Mouse (Mus musculus): Measurements from ENCODE around the gene Ywhae. TPM values are rescaled to one million over a fixed set of nuclear protein-coding genes. Genes with fewer than 3 reads are reported as not detected.
"Not testable (repeated sequence)": the region's sequence is repeated elsewhere in the genome, so short reads cannot be mapped to it uniquely, and the experiment has no call there.

Ywhae gene
- total and polyA plus RNA-seq, 2 experiments = 74.6 to 90.7 TPM

DNA sequence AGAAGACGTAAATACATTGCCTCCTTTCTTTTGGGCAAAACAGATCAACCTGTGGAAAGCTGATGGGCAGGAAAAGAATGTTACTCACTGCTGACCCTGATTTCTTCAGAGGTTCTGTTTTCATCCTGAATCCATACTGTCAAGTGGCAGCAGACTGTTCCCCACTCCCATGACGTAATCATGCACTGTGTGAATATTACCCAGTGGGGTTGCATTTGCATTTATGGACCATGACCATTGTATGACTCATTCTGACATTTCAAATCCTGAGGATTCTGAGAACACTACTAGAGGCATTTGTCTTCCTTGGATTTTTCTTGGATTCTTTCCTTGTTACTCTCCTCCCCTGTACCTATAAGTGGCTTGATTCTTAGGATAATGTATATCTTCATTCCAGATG lies 28.9 kb upstream of the Ywhae start:
- no peak for DNase-seq (ENCODE audit: extremely low read depth, low read depth, low spot score)
- Histone ChIP-seq H3K79me2 (ENCODE audit: control insufficient read depth, insufficient read depth, low read length) (no peaks in the 10 kb centered on the region), H3K27me3 (ENCODE audit: control insufficient read depth, insufficient read depth, low read length) (no peaks in the 10 kb centered on the region), H3K36me3 (ENCODE audit: control insufficient read depth, insufficient read depth, low read length) (peaks cover 51% of the 10 kb centered on the region), H3K9ac (ENCODE audit: low read depth, low read length) (no peak overlapping the region), H3K4me1 (ENCODE audit: control insufficient read depth, insufficient read depth, low read length) (no peaks in the 10 kb centered on the region), H3K4me3 (ENCODE audit: insufficient read depth, low read depth, low read length) (no peak overlapping the region), H3K27ac (replicated peaks; ENCODE audit: insufficient read depth, low read depth, low read length) (no peak overlapping the region)
- TF ChIP-seq POLR2A (IDR thresholded peaks at IDR 0.05; ENCODE audit: extremely low read depth, insufficient read depth, low read length) (no peak), CTCF (IDR thresholded peaks at IDR 0.05; ENCODE audit: low read depth, low read length) (no peak)
- 97% methylated on average over 2 of the region's 2 CpGs for WGBS

- H3K36me3 ChIP-seq (ENCODE audit: control insufficient read depth, insufficient read depth, low read length) = no peaks in the 10 kb centered on the region
- no peaks in the 10 kb centered on the region for H3K27me3 ChIP-seq (ENCODE audit: control insufficient read depth, insufficient read depth, low read length)
- no peak overlapping the region for H3K4me3 ChIP-seq (ENCODE audit: insufficient read depth, low read depth, low read length)
- H3K27ac ChIP-seq (replicated peaks; ENCODE audit: insufficient read depth, low read depth, low read length) = no peak overlapping the region
- DNase-seq (ENCODE audit: extremely low read depth, low read depth, low spot score) = peak; percentile 38
- TF ChIP-seq CTCF (IDR thresholded peaks at IDR 0.05; ENCODE audit: low read depth, low read length) (peak; percentile 42), POLR2A (IDR thresholded peaks at IDR 0.05; ENCODE audit: extremely low read depth, insufficient read depth, low read length) (no peak)
- no peaks in the 10 kb centered on the region for H3K79me2 ChIP-seq (ENCODE audit: control insufficient read depth, insufficient read depth, low read length)
- H3K4me1 ChIP-seq (ENCODE audit: control insufficient read depth, insufficient read depth, low read length) = no peaks in the 10 kb centered on the region
- no peak overlapping the region for H3K9ac ChIP-seq (ENCODE audit: low read depth, low read length)
- 100% methylated on average over 1 of the region's 1 CpGs for WGBS
Observed at GRCm38 (mm10) chr11:75713949-75714348, 18.7 kb upstream of the Ywhae start.

GRCm38 (mm10) chr11:75715556-75715955 lies 17.1 kb upstream of the Ywhae start:
- Histone ChIP-seq H3K27ac (replicated peaks; ENCODE audit: insufficient read depth, low read depth, low read length) (no peak overlapping the region), H3K9ac (ENCODE audit: low read depth, low read length) (no peak overlapping the region), H3K27me3 (ENCODE audit: control insufficient read depth, insufficient read depth, low read length) (no peaks in the 10 kb centered on the region), H3K4me3 (ENCODE audit: insufficient read depth, low read depth, low read length) (no peak overlapping the region), H3K79me2 (ENCODE audit: control insufficient read depth, insufficient read depth, low read length) (no peaks in the 10 kb centered on the region), H3K36me3 (ENCODE audit: control insufficient read depth, insufficient read depth, low read length) (no peaks in the 10 kb centered on the region), H3K4me1 (ENCODE audit: control insufficient read depth, insufficient read depth, low read length) (no peaks in the 10 kb centered on the region)
- WGBS = 73% methylated on average over 12 of the region's 12 CpGs
- no peak for TF ChIP-seq CTCF (IDR thresholded peaks at IDR 0.05; ENCODE audit: low read depth, low read length)
- no peak for TF ChIP-seq POLR2A (IDR thresholded peaks at IDR 0.05; ENCODE audit: extremely low read depth, insufficient read depth, low read length)
- DNase-seq (ENCODE audit: extremely low read depth, low read depth, low spot score) = no peak

GRCm38 (mm10) chr11:75716661-75717325 lies 15.9 kb upstream of the Ywhae start:
- Histone ChIP-seq H3K79me2 (ENCODE audit: control insufficient read depth, insufficient read depth, low read length) (no peaks in the 10 kb centered on the region), H3K36me3 (ENCODE audit: control insufficient read depth, insufficient read depth, low read length) (no peaks in the 10 kb centered on the region), H3K9ac (ENCODE audit: low read depth, low read length) (no peak overlapping the region), H3K4me3 (ENCODE audit: insufficient read depth, low read depth, low read length) (no peak overlapping the region), H3K27ac (replicated peaks; ENCODE audit: insufficient read depth, low read depth, low read length) (no peak overlapping the region), H3K27me3 (ENCODE audit: control insufficient read depth, insufficient read depth, low read length) (no peaks in the 10 kb centered on the region), H3K4me1 (ENCODE audit: control insufficient read depth, insufficient read depth, low read length) (no peaks in the 10 kb centered on the region)
- no peak for DNase-seq (ENCODE audit: extremely low read depth, low read depth, low spot score)
- TF ChIP-seq CTCF (IDR thresholded peaks at IDR 0.05; ENCODE audit: low read depth, low read length) (no peak), POLR2A (IDR thresholded peaks at IDR 0.05; ENCODE audit: extremely low read depth, insufficient read depth, low read length) (no peak)
- WGBS = 86% methylated on average over 8 of the region's 8 CpGs

- TF ChIP-seq CTCF (IDR thresholded peaks at IDR 0.05; ENCODE audit: low read depth, low read length) (no peak), POLR2A (IDR thresholded peaks at IDR 0.05; ENCODE audit: extremely low read depth, insufficient read depth, low read length) (no peak)
- Histone ChIP-seq H3K4me1 (ENCODE audit: control insufficient read depth, insufficient read depth, low read length) (no peaks in the 10 kb centered on the region), H3K27ac (replicated peaks; ENCODE audit: insufficient read depth, low read depth, low read length) (no peak overlapping the region), H3K79me2 (ENCODE audit: control insufficient read depth, insufficient read depth, low read length) (no peaks in the 10 kb centered on the region), H3K4me3 (ENCODE audit: insufficient read depth, low read depth, low read length) (no peak overlapping the region), H3K27me3 (ENCODE audit: control insufficient read depth, insufficient read depth, low read length) (no peaks in the 10 kb centered on the region), H3K9ac (ENCODE audit: low read depth, low read length) (no peak overlapping the region), H3K36me3 (ENCODE audit: control insufficient read depth, insufficient read depth, low read length) (no peaks in the 10 kb centered on the region)
- WGBS = 75% methylated on average over 4 of the region's 4 CpGs
- DNase-seq (ENCODE audit: extremely low read depth, low read depth, low spot score) = no peak
Observed at GRCm38 (mm10) chr11:75722339-75722738, 10.3 kb upstream of the Ywhae start.

DNA sequence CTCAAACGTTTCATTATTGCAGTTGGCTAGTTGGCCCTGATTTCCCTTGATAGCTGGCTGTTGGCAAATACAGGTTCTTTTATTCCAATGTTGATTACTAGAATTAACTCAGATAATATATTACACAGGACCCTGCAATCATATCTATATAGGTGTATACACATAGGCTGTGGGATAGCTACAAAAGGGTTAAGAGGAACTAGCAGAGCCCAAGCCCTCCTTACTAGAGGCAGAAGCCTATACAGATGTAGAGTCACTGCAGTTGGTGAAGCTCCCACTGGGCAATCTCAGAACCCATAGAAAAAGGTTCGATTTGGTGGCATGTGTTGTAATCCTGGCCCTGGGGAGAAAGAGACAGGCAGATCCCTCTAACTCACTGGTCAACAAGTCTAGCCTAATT lies 5.5 kb upstream of the Ywhae start:
- 54% methylated on average over 2 of the region's 2 CpGs for WGBS
- no peak for DNase-seq (ENCODE audit: extremely low read depth, low read depth, low spot score)
- Histone ChIP-seq H3K4me1 (ENCODE audit: control insufficient read depth, insufficient read depth, low read length) (no peaks in the 10 kb centered on the region; the same call in 1 of the 2 replicates), H3K27ac (replicated peaks; ENCODE audit: insufficient read depth, low read depth, low read length) (no peak overlapping the region), H3K36me3 (ENCODE audit: control insufficient read depth, insufficient read depth, low read length) (no peaks in the 10 kb centered on the region), H3K79me2 (ENCODE audit: control insufficient read depth, insufficient read depth, low read length) (no peaks in the 10 kb centered on the region), H3K9ac (ENCODE audit: low read depth, low read length) (no peak overlapping the region), H3K4me3 (ENCODE audit: insufficient read depth, low read depth, low read length) (no peak overlapping the region), H3K27me3 (ENCODE audit: control insufficient read depth, insufficient read depth, low read length) (no peaks in the 10 kb centered on the region)
- no peak for TF ChIP-seq POLR2A (IDR thresholded peaks at IDR 0.05; ENCODE audit: extremely low read depth, insufficient read depth, low read length)
- TF ChIP-seq CTCF (IDR thresholded peaks at IDR 0.05; ENCODE audit: low read depth, low read length) = no peak

DNA sequence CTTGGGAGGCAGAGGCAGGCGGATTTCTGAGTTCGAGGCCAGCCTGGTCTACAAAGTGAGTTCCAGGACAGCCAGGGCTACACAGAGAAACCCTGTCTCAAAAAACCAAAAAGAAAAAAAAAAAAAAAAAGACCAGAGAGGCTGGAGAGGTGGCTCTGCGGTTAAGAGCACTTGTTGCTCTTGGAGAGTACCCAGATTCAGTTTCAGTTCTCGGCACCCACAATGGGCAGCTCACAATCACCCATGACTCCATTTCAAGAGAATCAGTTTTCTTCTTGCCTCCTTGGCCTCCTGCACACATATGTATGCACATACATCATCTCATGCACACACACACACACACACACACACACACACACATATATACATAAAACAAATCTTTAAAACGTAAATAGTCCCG lies 5.0 kb upstream of the Ywhae start:
- H3K4me1 ChIP-seq (ENCODE audit: control insufficient read depth, insufficient read depth, low read length); H3K4me3 ChIP-seq (ENCODE audit: insufficient read depth, low read depth, low read length); H3K9ac ChIP-seq (ENCODE audit: low read depth, low read length); DNase-seq (ENCODE audit: extremely low read depth, low read depth, low spot score); H3K79me2 ChIP-seq (ENCODE audit: control insufficient read depth, insufficient read depth, low read length); H3K27me3 ChIP-seq (ENCODE audit: control insufficient read depth, insufficient read depth, low read length); H3K27ac ChIP-seq (replicated peaks; ENCODE audit: insufficient read depth, low read depth, low read length); H3K36me3 ChIP-seq (ENCODE audit: control insufficient read depth, insufficient read depth, low read length): not testable (repeated sequence)
- 91% methylated on average over 6 of the region's 6 CpGs for WGBS

Data from liver, adult 2 months (tissue).